Mouse (Mus musculus) kidney, adult 2 months (tissue): ENCODE results near the gene Ndufs2.

ENCODE experiments used
- CTCF ChIP-seq: fragments of 200-500 bp; conservative IDR thresholded peaks from 2 replicates; pipeline ENCODE4 v1.5.1; 2011; ENCODE audit warnings: low read depth, mild to moderate bottlenecking, control low read depth, low read length, moderate library complexity, mixed read lengths; ENCODE audit not compliant: insufficient read depth, insufficient read length
- POLR2A ChIP-seq: fragments of 200-500 bp; IDR thresholded peaks from one replicate; pipeline ENCODE4 v1.6.1; 2011; ENCODE audit warnings: low read depth, low read length, control low read depth

- no peak for TF ChIP-seq POLR2A
- TF ChIP-seq CTCF, result no peak
These were observed 34.8 kb downstream of the Ndufs2 start for GRCm38 (mm10) chr1:171216241-171216955.
